Mouse (Mus musculus) heart, adult 8-10 months (tissue): ENCODE measurements around the gene Scgb1b29. TPM values are rescaled to one million over a fixed set of nuclear protein-coding genes. Genes with fewer than 3 reads are reported as not detected.
"Not testable (repeated sequence)": the region's sequence is repeated elsewhere in the genome, so short reads cannot be mapped to it uniquely, and the experiment has no call there.

Experiments used
- DNase-seq: peaks from one replicate; pipeline ENCODE4 v3.0.0; 2022; ENCODE audit warnings: low spot score
- total RNA-seq, 4 experiments: library from RNA; stranded (reverse); gene quantifications; 2 replicates each; pipeline ENCODE4 v1.2.4; 2022

Gene Scgb1b29
- total RNA-seq, result not detected

- not testable (repeated sequence) for DNase-seq
These were observed at the start of gene Scgb1b29 for GRCm38 (mm10) chr7:32441241-32441640. TSS of gene Scgb1b29 (plus strand) at chr7:32441541.

GRCm38 (mm10) chr7:32428636-32429035 lies 12.7 kb upstream of the Scgb1b29 start:
- not testable (repeated sequence) for DNase-seq

Other genes with a start within 250 kb of the Scgb1b29 start
- not detected for gene Scgb2b11, start 230.4 kb upstream of the Scgb1b29 start, total RNA-seq
- not detected for gene Scgb1b11, start 218.7 kb upstream of the Scgb1b29 start, total RNA-seq
- gene Scgb2b12, start 114.3 kb upstream of the Scgb1b29 start, total RNA-seq, result not detected
- not detected for gene Scgb1b12, start 107.4 kb upstream of the Scgb1b29 start, total RNA-seq